Mouse (Mus musculus): ENCODE results near the gene Grik3. TPM values are rescaled to one million over a fixed set of nuclear protein-coding genes. Genes with fewer than 3 reads are reported as not detected.

Gene Grik3
- polyA plus RNA-seq, 1 experiment from 2014 or later = 0.12 TPM

DNA sequence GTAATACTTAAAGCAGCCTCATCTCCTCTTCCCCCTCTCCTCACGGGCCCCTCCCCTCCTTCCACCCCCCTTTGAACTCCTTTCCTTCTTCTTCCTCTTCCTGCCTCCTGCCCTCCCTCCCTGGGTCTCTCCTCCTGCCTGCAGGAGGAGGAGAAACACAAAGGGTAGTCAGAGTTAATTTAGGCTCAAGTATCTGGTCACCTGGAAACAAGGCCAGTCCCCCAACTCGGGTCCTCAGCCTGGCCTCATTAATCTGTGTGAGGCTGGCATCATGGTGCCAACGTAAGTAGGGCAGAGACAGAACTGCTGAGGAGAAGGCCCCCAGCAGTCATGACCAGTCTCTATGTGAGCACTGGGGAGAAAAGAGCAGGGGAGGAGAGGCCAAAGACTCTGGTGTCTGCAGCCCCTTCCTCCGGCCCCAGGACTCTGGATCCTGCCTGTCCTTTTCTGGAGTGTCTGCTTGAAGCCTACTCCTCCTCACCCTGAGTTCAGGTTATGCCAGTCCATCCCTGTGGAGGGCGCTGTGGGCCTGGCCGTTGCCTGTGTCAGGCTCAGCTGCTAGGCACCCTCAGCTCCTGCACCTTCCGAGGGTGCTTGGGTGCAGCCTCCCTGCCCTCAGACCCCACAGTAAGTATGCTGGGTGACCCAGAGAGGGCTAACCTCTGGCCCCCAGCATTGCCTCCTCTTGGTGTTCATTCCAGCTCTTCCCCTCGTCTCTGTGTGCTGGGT is 75.4 kb downstream of the Grik3 start:
- ATAC-seq (ENCODE audit: low FRiP score, low TSS enrichment) = no peak
- no peak overlapping the region for H3K27ac ChIP-seq (replicated peaks)
- H3K9ac ChIP-seq (ENCODE audit: low read length) = no peak overlapping the region
- WGBS = 44% methylated on average over 8 of the region's 8 CpGs
- no peak for DNase-seq (ENCODE audit: low spot score)
- no peak overlapping the region for H3K4me2 ChIP-seq (replicated peaks; ENCODE audit: low read depth)
- TF ChIP-seq EP300 (optimal IDR thresholded peaks at IDR 0.05) = no peak
- peak; percentile 19; the same call in 1 of the 2 replicates for TF ChIP-seq CTCF (IDR thresholded peaks at IDR 0.05; ENCODE audit: low read depth)
- no peaks in the 10 kb centered on the region for H3K36me3 ChIP-seq (ENCODE audit: control insufficient read depth, insufficient read depth, low read length)
- H3K4me3 ChIP-seq (ENCODE audit: low read depth, low read length) = no peak overlapping the region
- no peaks in the 10 kb centered on the region for H3K4me1 ChIP-seq (replicated peaks; ENCODE audit: control insufficient read depth, insufficient read depth)
- no peaks in the 10 kb centered on the region for H3K9me3 ChIP-seq (ENCODE audit: control insufficient read depth, low read length)
- H3K27me3 ChIP-seq (ENCODE audit: control insufficient read depth, insufficient read depth, low read length) = no peaks in the 10 kb centered on the region

DNA sequence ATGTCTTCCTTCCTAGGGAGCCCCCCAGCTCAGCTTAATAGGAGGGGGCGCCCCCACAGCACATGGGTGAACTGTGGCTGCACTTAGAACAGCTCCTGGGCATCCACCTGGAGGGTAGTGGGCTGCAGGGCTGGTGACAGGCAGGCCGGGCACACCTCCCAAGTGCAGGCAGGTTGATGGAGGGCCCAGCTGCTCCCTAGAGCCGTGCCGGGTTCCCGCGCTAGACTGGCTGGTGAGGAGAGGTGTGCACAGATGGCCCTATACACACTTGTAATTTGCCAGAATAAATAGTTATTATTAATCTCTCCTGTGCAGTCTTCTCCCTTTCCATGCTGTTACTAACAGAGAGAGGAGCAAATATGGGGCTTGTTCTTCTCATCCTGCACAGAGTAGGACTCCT is 77.7 kb downstream of the Grik3 start:
- H3K27me3 ChIP-seq (ENCODE audit: control insufficient read depth, insufficient read depth, low read length) = no peaks in the 10 kb centered on the region
- WGBS = 89% methylated on average over 6 of the region's 6 CpGs
- no peak overlapping the region for H3K27ac ChIP-seq (replicated peaks)
- H3K4me2 ChIP-seq (replicated peaks; ENCODE audit: low read depth) = no peak overlapping the region
- DNase-seq (ENCODE audit: low spot score) (no peak), ATAC-seq (ENCODE audit: low FRiP score, low TSS enrichment) (no peak)
- H3K36me3 ChIP-seq (ENCODE audit: control insufficient read depth, insufficient read depth, low read length) = no peaks in the 10 kb centered on the region
- no peak for TF ChIP-seq EP300 (optimal IDR thresholded peaks at IDR 0.05)
- TF ChIP-seq CTCF (IDR thresholded peaks at IDR 0.05; ENCODE audit: low read depth) = no peak
- no peak overlapping the region for H3K9ac ChIP-seq (ENCODE audit: low read length)
- H3K4me3 ChIP-seq (ENCODE audit: low read depth, low read length) = no peak overlapping the region
- no peaks in the 10 kb centered on the region for H3K9me3 ChIP-seq (ENCODE audit: control insufficient read depth, low read length)
- H3K4me1 ChIP-seq (replicated peaks; ENCODE audit: control insufficient read depth, insufficient read depth) = no peaks in the 10 kb centered on the region

- no peaks in the 10 kb centered on the region for H3K27me3 ChIP-seq (ENCODE audit: control insufficient read depth, insufficient read depth, low read length)
- 25% methylated on average over 12 of the region's 12 CpGs for WGBS
- no peak for TF ChIP-seq EP300 (optimal IDR thresholded peaks at IDR 0.05)
- no peak overlapping the region for H3K27ac ChIP-seq (replicated peaks)
- H3K9me3 ChIP-seq (ENCODE audit: control insufficient read depth, low read length) = no peaks in the 10 kb centered on the region
- no peak overlapping the region for H3K4me2 ChIP-seq (replicated peaks; ENCODE audit: low read depth)
- DNase-seq (ENCODE audit: low spot score) (no peak), ATAC-seq (ENCODE audit: low FRiP score, low TSS enrichment) (no peak)
- H3K4me3 ChIP-seq (ENCODE audit: low read depth, low read length) = no peak overlapping the region
- no peaks in the 10 kb centered on the region for H3K36me3 ChIP-seq (ENCODE audit: control insufficient read depth, insufficient read depth, low read length)
- H3K4me1 ChIP-seq (replicated peaks; ENCODE audit: control insufficient read depth, insufficient read depth) = no peaks in the 10 kb centered on the region
- no peak overlapping the region for H3K9ac ChIP-seq (ENCODE audit: low read length)
Observed at GRCm38 (mm10) chr4:125571651-125572311, 81.3 kb downstream of the Grik3 start.

- no peaks in the 10 kb centered on the region for H3K27me3 ChIP-seq (ENCODE audit: control insufficient read depth, insufficient read depth, low read length)
- WGBS = 2% methylated on average over 5 of the region's 5 CpGs
- ATAC-seq (ENCODE audit: low FRiP score, low TSS enrichment) (no peak), DNase-seq (ENCODE audit: low spot score) (no peak)
- no peaks in the 10 kb centered on the region for H3K9me3 ChIP-seq (ENCODE audit: control insufficient read depth, low read length)
- no peaks in the 10 kb centered on the region for H3K36me3 ChIP-seq (ENCODE audit: control insufficient read depth, insufficient read depth, low read length)
- no peak overlapping the region for H3K4me2 ChIP-seq (replicated peaks; ENCODE audit: low read depth)
- H3K27ac ChIP-seq (replicated peaks) = no peak overlapping the region
- no peak overlapping the region for H3K4me3 ChIP-seq (ENCODE audit: low read depth, low read length)
- H3K4me1 ChIP-seq (replicated peaks; ENCODE audit: control insufficient read depth, insufficient read depth) = no peaks in the 10 kb centered on the region
- H3K9ac ChIP-seq (ENCODE audit: low read length) = no peak overlapping the region
- TF ChIP-seq CTCF (IDR thresholded peaks at IDR 0.05; ENCODE audit: low read depth) (no peak), EP300 (optimal IDR thresholded peaks at IDR 0.05) (no peak)
Observed at GRCm38 (mm10) chr4:125572312-125572663, 81.8 kb downstream of the Grik3 start.

DNA sequence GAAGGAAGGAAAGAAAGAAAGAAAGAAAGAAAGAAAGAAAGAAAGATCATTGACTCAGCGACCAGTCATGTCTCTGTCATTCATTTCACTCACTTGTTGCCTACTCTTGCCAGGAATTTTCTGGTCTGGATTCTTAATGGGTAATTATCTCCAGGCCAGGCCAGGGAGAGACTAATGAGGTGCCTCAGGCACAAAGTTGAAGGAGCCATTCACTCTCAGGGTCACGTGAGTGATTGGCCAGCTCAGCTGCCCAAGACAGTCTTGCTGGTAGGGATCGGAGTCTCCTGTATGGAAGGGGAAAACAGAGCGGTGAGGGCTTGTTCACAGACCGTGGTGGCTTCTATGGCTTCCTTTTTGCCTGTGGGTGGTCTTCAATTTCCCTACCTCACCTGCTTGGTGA is 82.5 kb downstream of the Grik3 start:
- Histone ChIP-seq H3K27me3 (ENCODE audit: control insufficient read depth, insufficient read depth, low read length) (no peaks in the 10 kb centered on the region), H3K9ac (ENCODE audit: low read length) (no peak overlapping the region), H3K27ac (replicated peaks) (no peak overlapping the region), H3K4me3 (ENCODE audit: low read depth, low read length) (no peak overlapping the region), H3K36me3 (ENCODE audit: control insufficient read depth, insufficient read depth, low read length) (no peaks in the 10 kb centered on the region), H3K9me3 (ENCODE audit: control insufficient read depth, low read length) (no peaks in the 10 kb centered on the region), H3K4me1 (replicated peaks; ENCODE audit: control insufficient read depth, insufficient read depth) (no peaks in the 10 kb centered on the region), H3K4me2 (replicated peaks; ENCODE audit: low read depth) (no peak overlapping the region)
- no peak for DNase-seq (ENCODE audit: low spot score)
- no peak for ATAC-seq (ENCODE audit: low FRiP score, low TSS enrichment)
- WGBS = 37% methylated on average over 5 of the region's 5 CpGs
- no peak for TF ChIP-seq EP300 (optimal IDR thresholded peaks at IDR 0.05)

DNA sequence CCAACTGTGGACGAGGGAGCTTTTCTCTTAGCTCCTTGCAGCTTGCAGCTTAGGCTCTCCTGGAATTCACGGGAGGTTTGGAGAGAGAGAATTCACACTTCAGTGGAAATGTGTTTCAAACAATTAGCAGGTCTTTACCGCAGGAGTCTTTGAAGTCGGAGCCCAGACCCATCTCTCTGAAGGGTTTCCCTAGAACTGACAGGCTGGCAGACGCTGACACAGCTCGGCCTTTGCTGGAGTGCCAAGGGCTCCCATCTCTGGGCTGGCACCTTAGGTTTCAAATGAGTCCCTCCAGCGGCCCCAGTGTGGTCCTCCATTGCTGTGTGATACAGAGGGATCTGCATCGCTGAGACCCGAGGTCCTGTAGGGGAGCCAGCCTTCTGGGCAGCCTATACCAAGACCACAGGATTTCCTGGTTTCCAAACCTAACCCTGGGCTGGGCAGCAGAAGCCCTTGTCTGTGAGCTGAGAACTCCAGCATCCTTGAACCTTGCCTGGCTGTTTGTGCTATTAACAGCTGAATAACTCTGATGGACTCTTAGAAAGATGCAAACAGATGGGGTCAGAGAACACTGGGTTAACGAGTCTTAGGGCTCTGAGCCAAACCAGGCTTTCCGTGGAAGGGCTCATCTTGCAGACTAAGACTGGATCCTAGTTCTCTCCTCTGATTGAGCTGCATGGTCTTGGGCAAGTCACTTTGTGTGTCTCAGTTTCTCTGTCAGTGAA is 83.6 kb downstream of the Grik3 start:
- H3K9ac ChIP-seq (ENCODE audit: low read length) = no peak overlapping the region
- H3K4me3 ChIP-seq (ENCODE audit: low read depth, low read length) = no peak overlapping the region
- no peaks in the 10 kb centered on the region for H3K36me3 ChIP-seq (ENCODE audit: control insufficient read depth, insufficient read depth, low read length)
- H3K9me3 ChIP-seq (ENCODE audit: control insufficient read depth, low read length) = no peaks in the 10 kb centered on the region
- H3K4me1 ChIP-seq (replicated peaks; ENCODE audit: control insufficient read depth, insufficient read depth) = no peaks in the 10 kb centered on the region
- no peak overlapping the region for H3K4me2 ChIP-seq (replicated peaks; ENCODE audit: low read depth)
- 12% methylated on average over 11 of the region's 11 CpGs for WGBS
- no peak for ATAC-seq (ENCODE audit: low FRiP score, low TSS enrichment)
- no peak for DNase-seq (ENCODE audit: low spot score)
- no peaks in the 10 kb centered on the region for H3K27me3 ChIP-seq (ENCODE audit: control insufficient read depth, insufficient read depth, low read length)
- TF ChIP-seq CTCF (IDR thresholded peaks at IDR 0.05; ENCODE audit: low read depth) (no peak), EP300 (optimal IDR thresholded peaks at IDR 0.05) (no peak)
- no peak overlapping the region for H3K27ac ChIP-seq (replicated peaks)
